Mouse (Mus musculus) CH12.LX (cell line): ENCODE measurements around the gene Rlbp1. TPM values are rescaled to one million over a fixed set of nuclear protein-coding genes. Genes with fewer than 3 reads are reported as not detected.

Experiments used
- DNase-seq: peaks from one replicate; pipeline ENCODE4 v3.0.0-alpha.2; 2013; ENCODE audit errors: extremely low read depth
- H3K27ac ChIP-seq: 2 replicates; pipeline ENCODE4 v1.5.1; 2012; ENCODE audit warnings: low read depth, mild to moderate bottlenecking, control low read depth, moderate library complexity; ENCODE audit not compliant: insufficient read depth
- H3K27me3 ChIP-seq: replicated peaks from 2 replicates; pipeline ENCODE3; 2012; ENCODE audit warnings: inconsistent platforms
- H3K36me3 ChIP-seq, 2 experiments: replicated peaks in 1 of 2; 2 replicates each; pipeline versions ENCODE3 to v1.6.1; 2012; ENCODE audit warnings: inconsistent platforms in 1 of 2, low read length in 1 of 2, mild to moderate bottlenecking in 1 of 2, mixed read lengths in 1 of 2, moderate library complexity in 1 of 2; ENCODE audit not compliant: control insufficient read depth in 1 of 2, insufficient read depth in 1 of 2
- H3K4me1 ChIP-seq, 2 experiments: 2 replicates each; pipeline ENCODE4 v1.6.1; 2012; ENCODE audit warnings: inconsistent platforms in 1 of 2, moderate library complexity in 1 of 2; ENCODE audit not compliant: insufficient read depth in 2 of 2, control insufficient read depth in 1 of 2
- H3K4me2 ChIP-seq: 2 replicates; pipeline ENCODE4 v1.6.1; 2012; ENCODE audit warnings: low read depth, mild to moderate bottlenecking, control low read depth; ENCODE audit not compliant: poor library complexity, insufficient read depth, severe bottlenecking
- H3K4me3 ChIP-seq, 3 experiments: fragments of 150-350 bp in 1 of 3; sonication (generic) in 1 of 3; replicated peaks in 1 of 3; 2 replicates each; pipeline versions ENCODE3 to v1.5.1; 2011 to 2012; ENCODE audit warnings: low read depth in 2 of 3, low read length in 2 of 3, mild to moderate bottlenecking in 2 of 3, moderate library complexity in 2 of 3, control low read depth in 1 of 3, improper control_type of control experiment in 1 of 3, inconsistent platforms in 1 of 3, mixed read lengths in 1 of 3; ENCODE audit not compliant: poor library complexity in 1 of 3
- H3K79me2 ChIP-seq: replicated peaks from 2 replicates; pipeline ENCODE4 v1.6.1; 2012; ENCODE audit warnings: mild to moderate bottlenecking, moderate library complexity; ENCODE audit not compliant: control insufficient read depth, poor library complexity, insufficient read depth, severe bottlenecking; ENCODE audit errors: extremely low read depth
- H3K9ac ChIP-seq: 2 replicates; pipeline ENCODE4 v1.6.1; 2012; ENCODE audit warnings: low read depth, mild to moderate bottlenecking, control low read depth, moderate library complexity; ENCODE audit not compliant: insufficient read depth
- H3K9me3 ChIP-seq: replicated peaks from 2 replicates; pipeline ENCODE3; 2012; ENCODE audit warnings: low read length, inconsistent platforms, mixed read lengths
- BHLHE40 ChIP-seq: IDR thresholded peaks from 2 replicates; pipeline ENCODE4 v1.6.1; 2011; ENCODE audit warnings: mild to moderate bottlenecking, low read depth, low read length, improper control_type of control experiment
- CHD1 ChIP-seq: IDR thresholded peaks from 2 replicates; pipeline ENCODE4 v1.6.1; 2012; ENCODE audit warnings: low read depth, low read length, improper control_type of control experiment, inconsistent platforms
- CTCF ChIP-seq, 2 experiments: IDR thresholded peaks in 1 of 2; conservative IDR thresholded peaks in 1 of 2; 2 replicates each; pipeline ENCODE4 v1.5.1; 2011 to 2012; ENCODE audit warnings: low read depth in 2 of 2, low read length in 2 of 2, improper control_type of control experiment in 1 of 2, inconsistent platforms in 1 of 2, mild to moderate bottlenecking in 1 of 2, moderate library complexity in 1 of 2
- E2F4 ChIP-seq: IDR thresholded peaks from 2 replicates; pipeline ENCODE4 v1.6.1; 2011; ENCODE audit warnings: low read depth, low read length, improper control_type of control experiment; ENCODE audit not compliant: insufficient replicate concordance
- ELF1 ChIP-seq: IDR thresholded peaks from 2 replicates; pipeline ENCODE4 v1.6.1; 2014; ENCODE audit warnings: low read depth, mild to moderate bottlenecking, inconsistent platforms, low read length, improper control_type of control experiment
- EP300 ChIP-seq: IDR thresholded peaks from 2 replicates; pipeline ENCODE4 v1.6.1; 2011; ENCODE audit warnings: low read length, improper control_type of control experiment
- ETS1 ChIP-seq: conservative IDR thresholded peaks from 2 replicates; pipeline ENCODE4 v1.6.1; 2012; ENCODE audit warnings: low read depth, mild to moderate bottlenecking, inconsistent platforms, low read length, improper control_type of control experiment, moderate library complexity
- GABPA ChIP-seq: IDR thresholded peaks from 2 replicates; pipeline ENCODE4 v1.6.1; 2012; ENCODE audit warnings: low read depth, low read length, improper control_type of control experiment, inconsistent platforms; ENCODE audit not compliant: insufficient replicate concordance
- HCFC1 ChIP-seq: IDR thresholded peaks from 2 replicates; pipeline ENCODE4 v1.6.1; 2012; ENCODE audit warnings: low read depth, mild to moderate bottlenecking, inconsistent platforms, low read length, improper control_type of control experiment
- IRF4 ChIP-seq: IDR thresholded peaks from 2 replicates; pipeline ENCODE4 v1.6.1; 2014; ENCODE audit warnings: low read depth, mild to moderate bottlenecking, inconsistent platforms, low read length, improper control_type of control experiment
- JUN ChIP-seq: IDR thresholded peaks from 2 replicates; pipeline ENCODE4 v1.6.1; 2011; ENCODE audit warnings: low read depth, mild to moderate bottlenecking, low read length, improper control_type of control experiment, moderate library complexity; ENCODE audit not compliant: insufficient read depth
- JUND ChIP-seq: conservative IDR thresholded peaks from 2 replicates; pipeline ENCODE4 v1.6.1; 2011; ENCODE audit warnings: low read depth, low read length, improper control_type of control experiment
- KAT2A ChIP-seq: IDR thresholded peaks from 2 replicates; pipeline ENCODE4 v1.6.1; 2012; ENCODE audit warnings: low read length, improper control_type of control experiment, inconsistent platforms; ENCODE audit not compliant: insufficient replicate concordance
- MAFK ChIP-seq: IDR thresholded peaks from 2 replicates; pipeline ENCODE4 v1.6.1; 2011; ENCODE audit warnings: low read length, improper control_type of control experiment; ENCODE audit not compliant: insufficient replicate concordance
- MAX ChIP-seq: IDR thresholded peaks from 2 replicates; pipeline ENCODE4 v1.6.1; 2011; ENCODE audit warnings: low read length, improper control_type of control experiment
- MAZ ChIP-seq: IDR thresholded peaks from 2 replicates; pipeline ENCODE4 v1.6.1; 2012; ENCODE audit warnings: low read depth, mild to moderate bottlenecking, inconsistent platforms, low read length, improper control_type of control experiment, moderate library complexity
- MEF2A ChIP-seq: IDR thresholded peaks from 2 replicates; pipeline ENCODE4 v1.6.1; 2014; ENCODE audit warnings: low read depth, mild to moderate bottlenecking, inconsistent platforms, low read length, improper control_type of control experiment, borderline replicate concordance
- MYC ChIP-seq: IDR thresholded peaks from 2 replicates; pipeline ENCODE4 v1.6.1; 2011; ENCODE audit warnings: low read depth, mild to moderate bottlenecking, improper control_type of control experiment, low read length
- NRF1 ChIP-seq: IDR thresholded peaks from 2 replicates; pipeline ENCODE4 v1.6.1; 2014; ENCODE audit warnings: low read depth, mild to moderate bottlenecking, inconsistent platforms, low read length, improper control_type of control experiment, moderate library complexity
- PAX5 ChIP-seq: IDR thresholded peaks from 2 replicates; pipeline ENCODE4 v1.6.1; 2012; ENCODE audit warnings: low read length, inconsistent platforms, mixed read lengths
- POLR2A ChIP-seq: IDR thresholded peaks from 2 replicates; pipeline ENCODE4 v1.6.1; 2011; ENCODE audit warnings: low read depth, mild to moderate bottlenecking, improper control_type of control experiment, low read length
- POLR2AphosphoS2 ChIP-seq: IDR thresholded peaks from 2 replicates; pipeline ENCODE4 v1.6.1; 2011; ENCODE audit warnings: low read depth, low read length, improper control_type of control experiment
- RAD21 ChIP-seq: IDR thresholded peaks from 2 replicates; pipeline ENCODE4 v1.6.1; 2011; ENCODE audit warnings: low read depth, mild to moderate bottlenecking, low read length, improper control_type of control experiment, moderate library complexity
- RCOR1 ChIP-seq: conservative IDR thresholded peaks from 2 replicates; pipeline ENCODE4 v1.6.1; 2012; ENCODE audit warnings: low read depth, mild to moderate bottlenecking, inconsistent platforms, low read length, improper control_type of control experiment
- SIN3A ChIP-seq: IDR thresholded peaks from 2 replicates; pipeline ENCODE4 v1.6.1; 2012; ENCODE audit warnings: low read length, improper control_type of control experiment, inconsistent platforms
- SMC3 ChIP-seq: IDR thresholded peaks from 2 replicates; pipeline ENCODE4 v1.6.1; 2011; ENCODE audit warnings: low read depth, low read length, improper control_type of control experiment
- TBP ChIP-seq: conservative IDR thresholded peaks from 2 replicates; pipeline ENCODE4 v1.6.1; 2011; ENCODE audit warnings: low read depth, low read length, improper control_type of control experiment
- TCF12 ChIP-seq: IDR thresholded peaks from 2 replicates; pipeline ENCODE4 v1.6.1; 2014; ENCODE audit warnings: low read depth, mild to moderate bottlenecking, inconsistent platforms, low read length, improper control_type of control experiment
- UBTF ChIP-seq: IDR thresholded peaks from 2 replicates; pipeline ENCODE4 v1.6.1; 2012; ENCODE audit warnings: low read depth, mild to moderate bottlenecking, inconsistent platforms, low read length, improper control_type of control experiment, moderate library complexity
- USF1 ChIP-seq: IDR thresholded peaks from 2 replicates; pipeline ENCODE4 v1.6.1; 2014; ENCODE audit warnings: low read depth, mild to moderate bottlenecking, inconsistent platforms, low read length, improper control_type of control experiment
- USF2 ChIP-seq: conservative IDR thresholded peaks from 2 replicates; pipeline ENCODE4 v1.6.1; 2011; ENCODE audit warnings: low read depth, low read length, improper control_type of control experiment
- ZC3H11A ChIP-seq: IDR thresholded peaks from 2 replicates; pipeline ENCODE4 v1.6.1; 2012; ENCODE audit warnings: low read depth, mild to moderate bottlenecking, inconsistent platforms, low read length, improper control_type of control experiment
- ZKSCAN1 ChIP-seq: IDR thresholded peaks from 2 replicates; pipeline ENCODE4 v1.6.1; 2012; ENCODE audit warnings: low read depth, inconsistent platforms, low read length, improper control_type of control experiment, borderline replicate concordance
- ZNF384 ChIP-seq: IDR thresholded peaks from 2 replicates; pipeline ENCODE4 v1.6.1; 2012; ENCODE audit warnings: low read depth, low read length, improper control_type of control experiment, inconsistent platforms
- dilution Hi-C: fragments of 300-500 bp; cut with MboI; formaldehyde crosslinking; loops from 2 replicates; pipeline ENCODE4 v1.14.3; 2020; ENCODE audit warnings: low sequenced_read_pairs; ENCODE audit not compliant: extremely low pct_unique_long_range_greater_than_20kb, extremely low pct_ligation_motif_present
- in situ Hi-C: fragments of 300-500 bp; cut with MboI; formaldehyde crosslinking; loops from 3 replicates; pipeline ENCODE4 v1.14.3; 2019; ENCODE audit warnings: low sequenced_read_pairs, low pct_ligation_motif_present, low pct_unique_long_range_greater_than_20kb, mixed read lengths
- polyA plus RNA-seq: library from polyadenylated mRNA; unstranded; fragments of >175 nt; gene quantifications from 2 replicates; pipeline ENCODE4 v1.2.1, GENCODE M21; 2012; ENCODE audit warnings: low read depth; ENCODE audit not compliant: insufficient read length
- total RNA-seq, 2 experiments: library from RNA; depleted of rRNA; stranded (reverse); fragments of 300-350 nt in 1 of 2; fragments of >200 nt in 1 of 2; gene quantifications; 2 replicates each; pipeline ENCODE4 v1.2.3; 2012 to 2014

Rlbp1 gene
- total and polyA plus RNA-seq, 3 experiments: 2.5 to 24.2 (median 8.4) TPM

GRCm38 (mm10) chr7:79392860-79393513, 6.1 kb upstream of the Rlbp1 start:
- peak overlapping the region; percentile 49; the same call in 1 of the 2 replicates for H3K9ac ChIP-seq
- H3K4me2 ChIP-seq: peak overlapping the region; percentile 73
- TF ChIP-seq USF1: no peak
- TF ChIP-seq TCF12: no peak
- peak; percentile 67 for TF ChIP-seq JUND
- TF ChIP-seq E2F4: no peak
- TF ChIP-seq SIN3A: no peak
- no peak for TF ChIP-seq MAX
- no peak for TF ChIP-seq PAX5
- TF ChIP-seq KAT2A: no peak
- TF ChIP-seq MYC: no peak
- no peak for TF ChIP-seq USF2
- no peak; the same call in 1 of the 2 replicates for TF ChIP-seq ETS1
- TF ChIP-seq MAFK: no peak
- no peak for TF ChIP-seq RCOR1
- TF ChIP-seq ELF1: no peak
- TF ChIP-seq EP300: no peak
- no peak for TF ChIP-seq BHLHE40
- 0 out of 2 replicates have a peak, but pooled peaks have one; percentile 21 for TF ChIP-seq IRF4
- TF ChIP-seq CTCF (conservative IDR thresholded peaks at IDR 0.05 in 1 of 2, IDR thresholded peaks at IDR 0.05 in 1 of 2; ENCODE audit: low read depth in 2 of 2, low read length in 2 of 2): peak; percentile 25 to 69; a peak in 2 of 4 replicates
- TF ChIP-seq POLR2A: no peak
- peak; percentile 54 for TF ChIP-seq JUN
- no peak for TF ChIP-seq ZKSCAN1
- no peak for TF ChIP-seq POLR2AphosphoS2
- TF ChIP-seq ZC3H11A: no peak
- no peak for TF ChIP-seq TBP
- TF ChIP-seq UBTF: no peak
- TF ChIP-seq GABPA: no peak
- TF ChIP-seq NRF1: no peak
- TF ChIP-seq MEF2A: no peak
- TF ChIP-seq MAZ: no peak
- TF ChIP-seq CHD1: no peak
- peak; percentile 30 for TF ChIP-seq RAD21
- no peak for TF ChIP-seq HCFC1
- peak; percentile 39 for TF ChIP-seq SMC3
- TF ChIP-seq ZNF384: no peak
- dilution Hi-C loops (no loop called here), in situ Hi-C loops (no loop called here)
- peak overlapping the region; percentile 85 to 98 (median 93) for H3K4me3 ChIP-seq
- peak; percentile 77 for DNase-seq
- peaks cover 7 to 38% of the 10 kb centered on the region in 2 experiments for H3K4me1 ChIP-seq
- H3K79me2 ChIP-seq: no peaks in the 10 kb centered on the region
- peaks cover 7 to 31% of the 10 kb centered on the region in 2 experiments for H3K36me3 ChIP-seq
- no peaks in the 10 kb centered on the region for H3K27me3 ChIP-seq
- no peak overlapping the region for H3K27ac ChIP-seq
- no peaks in the 10 kb centered on the region for H3K9me3 ChIP-seq
